Mouse (Mus musculus) stomach, embryonic 15.5 days (tissue): ENCODE results near the gene Tenm2. TPM values are rescaled to one million over a fixed set of nuclear protein-coding genes. Genes with fewer than 3 reads are reported as not detected.

Experiments used
- ATAC-seq: fragments of 200-750 bp; cut with Nextera tagmentation; 2 replicates; pipeline ENCODE4 v1.8.0; 2017; ENCODE audit warnings: low read depth, moderate number of reproducible peaks, moderate TSS enrichment; ENCODE audit not compliant: insufficient read depth, low FRiP score
- H3K27ac ChIP-seq: fragments of 300-500 bp; sonication (generic); 2 replicates; pipeline ENCODE4 v1.5.1; 2015; ENCODE audit warnings: mild to moderate bottlenecking, inconsistent platforms
- H3K27me3 ChIP-seq: fragments of 300-500 bp; sonication (generic); replicated peaks from 2 replicates; pipeline ENCODE4 v1.6.1; 2015; ENCODE audit warnings: inconsistent platforms
- H3K36me3 ChIP-seq: fragments of 300-500 bp; sonication (generic); 2 replicates; pipeline ENCODE4 v1.6.1; 2015; ENCODE audit warnings: inconsistent platforms
- H3K4me1 ChIP-seq: fragments of 300-500 bp; sonication (generic); 2 replicates; pipeline ENCODE4 v1.6.1; 2015; ENCODE audit warnings: inconsistent platforms
- H3K4me2 ChIP-seq: fragments of 300-500 bp; sonication (generic); 2 replicates; pipeline ENCODE4 v1.6.1; 2015; ENCODE audit warnings: mild to moderate bottlenecking, inconsistent platforms
- H3K4me3 ChIP-seq: fragments of 300-500 bp; sonication (generic); replicated peaks from 2 replicates; pipeline ENCODE4 v1.5.1; 2015; ENCODE audit warnings: inconsistent platforms
- H3K9ac ChIP-seq: fragments of 300-500 bp; sonication (generic); 2 replicates; pipeline ENCODE4 v1.6.1; 2015; ENCODE audit warnings: inconsistent platforms
- H3K9me3 ChIP-seq: fragments of 300-500 bp; sonication (generic); 2 replicates; pipeline ENCODE4 v1.6.1; 2016; ENCODE audit warnings: inconsistent platforms
- WGBS: fragments of 180-500 bp; shearing (Covaris S2); methylation state at CpG from one replicate; pipeline ENCODE4 v1.1.7; 2015; 5-methylcytosine and 5-hydroxymethylcytosine counted together
- polyA plus RNA-seq: library from polyadenylated mRNA; unstranded; fragments of >200 nt; fragmentation: Nextera tagmentation; extraction: Ambion mirVana; gene quantifications from 2 replicates; pipeline ENCODE4 v1.2.1, GENCODE M21; 2015

Gene Tenm2
- polyA plus RNA-seq, 1 experiment from 2014 or later: 1.6 TPM

- no peak overlapping the region for H3K9ac ChIP-seq
- H3K9me3 ChIP-seq: no peaks in the 10 kb centered on the region
- H3K27ac ChIP-seq: no peak overlapping the region
- no peak overlapping the region for H3K4me2 ChIP-seq
- no peak overlapping the region for H3K4me3 ChIP-seq
- H3K4me1 ChIP-seq: no peaks in the 10 kb centered on the region
- 82% methylated on average over 3 of the region's 3 CpGs for WGBS
- H3K27me3 ChIP-seq: no peaks in the 10 kb centered on the region
- ATAC-seq: no peak
- H3K36me3 ChIP-seq: no peaks in the 10 kb centered on the region
Measured at GRCm38 (mm10) chr11:36727800-36728199, 508.0 kb downstream of the Tenm2 start.

- H3K4me3 ChIP-seq: no peak overlapping the region
- H3K36me3 ChIP-seq: no peaks in the 10 kb centered on the region
- no peak for ATAC-seq
- no peaks in the 10 kb centered on the region for H3K4me1 ChIP-seq
- no peak overlapping the region for H3K4me2 ChIP-seq
- H3K9me3 ChIP-seq: no peaks in the 10 kb centered on the region
- no peaks in the 10 kb centered on the region for H3K27me3 ChIP-seq
- H3K27ac ChIP-seq: no peak overlapping the region
- H3K9ac ChIP-seq: no peak overlapping the region
- WGBS: 73% methylated on average over 2 of the region's 2 CpGs
Measured at GRCm38 (mm10) chr11:36702881-36703280, 532.9 kb downstream of the Tenm2 start.

- H3K27me3 ChIP-seq: no peaks in the 10 kb centered on the region
- H3K4me1 ChIP-seq: no peaks in the 10 kb centered on the region
- no peak for ATAC-seq
- no peak overlapping the region for H3K4me3 ChIP-seq
- no peak overlapping the region for H3K27ac ChIP-seq
- H3K9me3 ChIP-seq: no peaks in the 10 kb centered on the region
- H3K36me3 ChIP-seq: no peaks in the 10 kb centered on the region
- no peak overlapping the region for H3K9ac ChIP-seq
- 91% methylated on average over 3 of the region's 3 CpGs for WGBS
- no peak overlapping the region for H3K4me2 ChIP-seq
Measured at GRCm38 (mm10) chr11:36700951-36701350, 534.8 kb downstream of the Tenm2 start.

GRCm38 (mm10) chr11:36700131-36700530 lies 535.6 kb downstream of the Tenm2 start:
- H3K4me3 ChIP-seq: no peak overlapping the region
- H3K36me3 ChIP-seq: no peaks in the 10 kb centered on the region
- ATAC-seq: no peak
- H3K27me3 ChIP-seq: no peaks in the 10 kb centered on the region
- H3K4me2 ChIP-seq: no peak overlapping the region
- no peak overlapping the region for H3K27ac ChIP-seq
- no peaks in the 10 kb centered on the region for H3K9me3 ChIP-seq
- H3K4me1 ChIP-seq: no peaks in the 10 kb centered on the region
- whole genome bisulfite sequencing: 84% methylated on average over 6 of the region's 6 CpGs
- H3K9ac ChIP-seq: no peak overlapping the region

GRCm38 (mm10) chr11:36698268-36698667 lies 537.5 kb downstream of the Tenm2 start:
- WGBS: 73% methylated on average over 7 of the region's 7 CpGs

GRCm38 (mm10) chr11:36697816-36698215 lies 537.9 kb downstream of the Tenm2 start:
- no peaks in the 10 kb centered on the region for H3K4me1 ChIP-seq
- no peak overlapping the region for H3K4me2 ChIP-seq
- H3K9me3 ChIP-seq: no peaks in the 10 kb centered on the region
- no peak for ATAC-seq
- no peak overlapping the region for H3K27ac ChIP-seq
- no peaks in the 10 kb centered on the region for H3K27me3 ChIP-seq
- H3K4me3 ChIP-seq: no peak overlapping the region
- WGBS: 79% methylated on average over 8 of the region's 8 CpGs
- no peak overlapping the region for H3K9ac ChIP-seq
- no peaks in the 10 kb centered on the region for H3K36me3 ChIP-seq

More at GRCm38 (mm10) chr11:36698268-36698667, 537.5 kb downstream of the Tenm2 start:
- Histone ChIP-seq H3K9ac (no peak overlapping the region), H3K4me2 (no peak overlapping the region), H3K4me3 (no peak overlapping the region), H3K27ac (no peak overlapping the region), H3K4me1 (no peaks in the 10 kb centered on the region), H3K36me3 (no peaks in the 10 kb centered on the region), H3K9me3 (no peaks in the 10 kb centered on the region), H3K27me3 (no peaks in the 10 kb centered on the region)
- ATAC-seq: no peak

GRCm38 (mm10) chr11:36697021-36697639 lies 538.6 kb downstream of the Tenm2 start:
- Histone ChIP-seq H3K9ac (no peak overlapping the region), H3K27ac (no peak overlapping the region), H3K9me3 (no peaks in the 10 kb centered on the region), H3K4me3 (no peak overlapping the region), H3K4me1 (no peaks in the 10 kb centered on the region), H3K27me3 (no peaks in the 10 kb centered on the region), H3K4me2 (no peak overlapping the region), H3K36me3 (no peaks in the 10 kb centered on the region)
- 45% methylated on average over 10 of the region's 10 CpGs for WGBS
- ATAC-seq: no peak

- H3K36me3 ChIP-seq: no peaks in the 10 kb centered on the region
- H3K27ac ChIP-seq: no peak overlapping the region
- H3K4me1 ChIP-seq: no peaks in the 10 kb centered on the region
- no peak overlapping the region for H3K4me2 ChIP-seq
- ATAC-seq: no peak
- H3K9ac ChIP-seq: no peak overlapping the region
- no peaks in the 10 kb centered on the region for H3K9me3 ChIP-seq
- H3K27me3 ChIP-seq: no peaks in the 10 kb centered on the region
- H3K4me3 ChIP-seq: no peak overlapping the region
- 58% methylated on average over 8 of the region's 8 CpGs for WGBS
Measured at GRCm38 (mm10) chr11:36694810-36695209, 541.0 kb downstream of the Tenm2 start.

GRCm38 (mm10) chr11:36692637-36693036 lies 543.1 kb downstream of the Tenm2 start:
- no peak overlapping the region for H3K9ac ChIP-seq
- no peaks in the 10 kb centered on the region for H3K36me3 ChIP-seq
- H3K9me3 ChIP-seq: no peaks in the 10 kb centered on the region
- H3K27me3 ChIP-seq: no peaks in the 10 kb centered on the region
- H3K4me1 ChIP-seq: no peaks in the 10 kb centered on the region
- no peak overlapping the region for H3K4me3 ChIP-seq
- H3K27ac ChIP-seq: no peak overlapping the region
- 66% methylated on average over 3 of the region's 3 CpGs for WGBS
- no peak for ATAC-seq
- no peak overlapping the region for H3K4me2 ChIP-seq

- Histone ChIP-seq H3K27me3 (no peaks in the 10 kb centered on the region), H3K4me3 (no peak overlapping the region), H3K36me3 (no peaks in the 10 kb centered on the region), H3K9ac (no peak overlapping the region), H3K4me1 (no peaks in the 10 kb centered on the region), H3K4me2 (no peak overlapping the region), H3K27ac (no peak overlapping the region), H3K9me3 (no peaks in the 10 kb centered on the region)
- WGBS: 73% methylated on average over 6 of the region's 6 CpGs
- ATAC-seq: no peak
Measured at GRCm38 (mm10) chr11:36690826-36691225, 544.9 kb downstream of the Tenm2 start.

GRCm38 (mm10) chr11:36686253-36686652 lies 549.5 kb downstream of the Tenm2 start:
- Histone ChIP-seq H3K36me3 (no peaks in the 10 kb centered on the region), H3K9me3 (no peaks in the 10 kb centered on the region), H3K27me3 (no peaks in the 10 kb centered on the region), H3K27ac (no peak overlapping the region), H3K4me1 (no peaks in the 10 kb centered on the region), H3K4me3 (no peak overlapping the region), H3K4me2 (no peak overlapping the region), H3K9ac (no peak overlapping the region)
- ATAC-seq: peak; percentile 68
- 66% methylated on average over 6 of the region's 6 CpGs for WGBS

GRCm38 (mm10) chr11:36679361-36679760 lies 556.4 kb downstream of the Tenm2 start:
- WGBS: 90% methylated on average over 2 of the region's 2 CpGs

GRCm38 (mm10) chr11:36678542-36678941 lies 557.2 kb downstream of the Tenm2 start:
- no peak overlapping the region for H3K27ac ChIP-seq
- H3K4me3 ChIP-seq: no peak overlapping the region
- no peak overlapping the region for H3K4me2 ChIP-seq
- no peak overlapping the region for H3K9ac ChIP-seq
- 45% methylated on average over 2 of the region's 2 CpGs for WGBS
- 0 out of 2 replicates have a peak, but pooled peaks cover 4% of the 10 kb centered on the region for H3K27me3 ChIP-seq
- no peaks in the 10 kb centered on the region for H3K9me3 ChIP-seq
- ATAC-seq: no peak
- H3K4me1 ChIP-seq: no peaks in the 10 kb centered on the region
- no peaks in the 10 kb centered on the region for H3K36me3 ChIP-seq

More at GRCm38 (mm10) chr11:36679361-36679760, 556.4 kb downstream of the Tenm2 start:
- H3K4me2 ChIP-seq: no peak overlapping the region
- no peak overlapping the region for H3K9ac ChIP-seq
- H3K4me1 ChIP-seq: no peaks in the 10 kb centered on the region
- no peaks in the 10 kb centered on the region for H3K9me3 ChIP-seq
- no peaks in the 10 kb centered on the region for H3K36me3 ChIP-seq
- H3K27ac ChIP-seq: no peak overlapping the region
- H3K27me3 ChIP-seq: 0 out of 2 replicates have a peak, but pooled peaks cover 4% of the 10 kb centered on the region
- ATAC-seq: no peak
- no peak overlapping the region for H3K4me3 ChIP-seq
